ENCODE assay signal across 8 mouse cellular contexts in genomic region chr1:92906779-92907631, GRCm38 (mm10). TPM values are rescaled to one million over a fixed set of nuclear protein-coding genes. Genes with fewer than 3 reads are reported as not detected.
DNase-seq lines count a peak whose midpoint lies in the region; ATAC-seq and TF ChIP-seq lines count a peak whose summit lies in the region.

Gene Dusp28, plus strand, starts transcription at chr1:92906981.

- peak; percentile 76 for ATAC-seq in forebrain, postnatal 0 days
- ATAC-seq in lung, embryonic 14.5 days (ENCODE audit: insufficient read depth) = peak; percentile 90

- no peaks in the 10 kb centered on the region for H3K9me3 ChIP-seq in forebrain, postnatal 0 days (ENCODE audit: low read length)
- no peaks in the 10 kb centered on the region for H3K9me3 ChIP-seq in lung, embryonic 14.5 days (ENCODE audit: low read depth, low read length)

- peaks cover 10% of the 10 kb centered on the region for H3K4me1 ChIP-seq in cerebellum, adult 2 months (ENCODE audit: control insufficient read depth, insufficient read depth, low read length)
- peaks cover 19% of the 10 kb centered on the region for H3K4me1 ChIP-seq in forebrain, postnatal 0 days (ENCODE audit: insufficient read depth)
- peaks cover 13% of the 10 kb centered on the region for H3K4me1 ChIP-seq in lung, embryonic 14.5 days (ENCODE audit: insufficient read depth)
- peaks cover 29% of the 10 kb centered on the region for H3K4me1 ChIP-seq in olfactory bulb, adult 2 months (ENCODE audit: control insufficient read depth, insufficient read depth, low read length)

- DNase-seq in MEL-GATA-1-ER (ENCODE audit: extremely low read depth, low read depth) = peak; percentile 81
- peak; percentile 89 to 93 for DNase-seq in cerebellum, adult 2 months
- peak; percentile 87 for DNase-seq in forebrain, postnatal 0 days
- DNase-seq in heart, postnatal 36 days = peak; percentile 84 to 87
- DNase-seq in layer of hippocampus, adult 2 months (ENCODE audit: low spot score in 2 of 2) = peak; percentile 80 to 86
- peak; percentile 90 for DNase-seq in lung, embryonic 14.5 days
- peak; percentile 70 to 79 for DNase-seq in thymus, adult 18-20 months

- H3K4me3 ChIP-seq in cerebellum, adult 2 months (replicated peaks; ENCODE audit: insufficient read depth, low read depth, low read length) = peak within 1 kb of the TSS; percentile 67
- H3K4me3 ChIP-seq in forebrain, postnatal 0 days (ENCODE audit: low read depth, low read length) = peak within 1 kb of the TSS; percentile 66
- peak within 1 kb of the TSS; percentile 91 for H3K4me3 ChIP-seq in layer of hippocampus, adult 2 months
- peak within 1 kb of the TSS; percentile 71 for H3K4me3 ChIP-seq in lung, embryonic 14.5 days (ENCODE audit: low read depth, low read length)
- peak within 1 kb of the TSS; percentile 66 for H3K4me3 ChIP-seq in olfactory bulb, adult 2 months (ENCODE audit: insufficient read depth, low read depth, low read length)

- intact Hi-C loops in heart, postnatal 36 days (cut with DNase I) = no loop called here

- peak; percentile 88 for TF ChIP-seq POLR2A in cerebellum, adult 2 months (IDR thresholded peaks at IDR 0.05; ENCODE audit: borderline replicate concordance, insufficient read depth, low read length)
- peak; percentile 92 for TF ChIP-seq POLR2A in olfactory bulb, adult 2 months (IDR thresholded peaks at IDR 0.05; ENCODE audit: insufficient read depth, low read depth, low read length)

- no peaks in the 10 kb centered on the region for H3K27me3 ChIP-seq in cerebellum, adult 2 months (ENCODE audit: control insufficient read depth, insufficient read depth, low read length)
- H3K27me3 ChIP-seq in forebrain, postnatal 0 days (ENCODE audit: insufficient read depth, low read length) = no peaks in the 10 kb centered on the region
- no peaks in the 10 kb centered on the region for H3K27me3 ChIP-seq in lung, embryonic 14.5 days (ENCODE audit: insufficient read depth, low read length)

- H3K9ac ChIP-seq in forebrain, postnatal 0 days = peak within 1 kb of the TSS; percentile 76
- peak within 1 kb of the TSS; percentile 70 for H3K9ac ChIP-seq in lung, embryonic 14.5 days

- peak within 1 kb of the TSS; percentile 86 for H3K27ac ChIP-seq in cerebellum, adult 2 months (ENCODE audit: insufficient read depth, low read length)
- peak within 1 kb of the TSS; percentile 89 for H3K27ac ChIP-seq in forebrain, postnatal 0 days (ENCODE audit: low read depth, low read length)
- H3K27ac ChIP-seq in layer of hippocampus, adult 2 months = peak within 1 kb of the TSS; percentile 97
- H3K27ac ChIP-seq in lung, embryonic 14.5 days (ENCODE audit: low read depth) = peak within 1 kb of the TSS; percentile 81
- H3K27ac ChIP-seq in olfactory bulb, adult 2 months (ENCODE audit: insufficient read depth, low read depth, low read length) = peak within 1 kb of the TSS; percentile 76

- WGBS in cerebellum, adult 2 months = under 1% methylated on average over 81 of the region's 81 CpGs
- WGBS in forebrain, postnatal 0 days = under 1% methylated on average over 78 of the region's 81 CpGs
- whole genome bisulfite sequencing in lung, embryonic 14.5 days = under 1% methylated on average over 81 of the region's 81 CpGs
- WGBS in olfactory bulb, adult 2 months = under 1% methylated on average over 80 of the region's 81 CpGs

- peak within 1 kb of the TSS; percentile 87 for H3K4me2 ChIP-seq in forebrain, postnatal 0 days (ENCODE audit: low read depth)
- H3K4me2 ChIP-seq in lung, embryonic 14.5 days = peak within 1 kb of the TSS; percentile 79

- peak; percentile 44; the same call in 1 of the 2 replicates for TF ChIP-seq CTCF in cerebellum, adult 2 months (IDR thresholded peaks at IDR 0.05; ENCODE audit: borderline replicate concordance, insufficient read depth, low read depth, low read length)
- TF ChIP-seq CTCF in forebrain, postnatal 0 days (IDR thresholded peaks at IDR 0.05; ENCODE audit: low read depth) = peak; percentile 74
- peak; percentile 78 for TF ChIP-seq CTCF in layer of hippocampus, adult 2 months (conservative IDR thresholded peaks at IDR 0.05)
- TF ChIP-seq CTCF in lung, embryonic 14.5 days (IDR thresholded peaks at IDR 0.05; ENCODE audit: low read depth) = peak; percentile 68
- TF ChIP-seq CTCF in olfactory bulb, adult 2 months (IDR thresholded peaks at IDR 0.05; ENCODE audit: insufficient read depth, low read depth, low read length) = peak; percentile 21; the same call in 1 of the 2 replicates

- no peaks in the 10 kb centered on the region for H3K36me3 ChIP-seq in forebrain, postnatal 0 days (ENCODE audit: insufficient read depth)
- H3K36me3 ChIP-seq in lung, embryonic 14.5 days (ENCODE audit: insufficient read depth) = no peaks in the 10 kb centered on the region

RNA-seq across cellular contexts. Expression of gene Dusp28, which starts in this region (rescaled TPM):
- 49.6 and 49.7 TPM in 2 replicates for polyA plus RNA-seq in cerebellum, adult 2 months (2012; rRNA removed)
- 17.4 and 25.7 TPM in 2 replicates for total RNA-seq in forebrain, postnatal 0 days (2014; rRNA removed)
- polyA plus RNA-seq in forebrain, postnatal 0 days (2015; fragmentation: Nextera tagmentation; extraction: Ambion mirVana) = 22.3 and 24.0 TPM in 2 replicates
- total RNA-seq in heart, postnatal 36 days (2021) = 10 to 100 TPM; 12.3 to 13.9 TPM
- total RNA-seq in layer of hippocampus, adult 2 months (2021) = 10 to 100 TPM; 14.6 to 15.7 TPM
- 6.9 and 8.9 TPM in 2 replicates for polyA plus RNA-seq in lung, embryonic 14.5 days (2014; fragmentation: Nextera tagmentation; extraction: Ambion mirVana)
- not detected in 2 replicates for polyA plus RNA-seq in olfactory bulb, adult 2 months (2012; ENCODE audit: insufficient read depth, insufficient read length, low replicate concordance, missing spikeins)

Comparison
In these comparisons a context has a peak if more than half of its experiments do, and no peak if none do; other contexts are left out.
1. Peak in every context shown above with its lines: DNase-seq, ATAC-seq, H3K4me3 ChIP-seq and H3K27ac ChIP-seq.
2. CTCF ChIP-seq: peak in every context shown above with its lines; median percentile 78 in layer of hippocampus, adult 2 months; 74 in forebrain, postnatal 0 days; 68 in lung, embryonic 14.5 days; 44 in cerebellum, adult 2 months; 21 in olfactory bulb, adult 2 months.